Comparison of ENCODE assay signal across 8 mouse cellular contexts in the genomic region with DNA sequence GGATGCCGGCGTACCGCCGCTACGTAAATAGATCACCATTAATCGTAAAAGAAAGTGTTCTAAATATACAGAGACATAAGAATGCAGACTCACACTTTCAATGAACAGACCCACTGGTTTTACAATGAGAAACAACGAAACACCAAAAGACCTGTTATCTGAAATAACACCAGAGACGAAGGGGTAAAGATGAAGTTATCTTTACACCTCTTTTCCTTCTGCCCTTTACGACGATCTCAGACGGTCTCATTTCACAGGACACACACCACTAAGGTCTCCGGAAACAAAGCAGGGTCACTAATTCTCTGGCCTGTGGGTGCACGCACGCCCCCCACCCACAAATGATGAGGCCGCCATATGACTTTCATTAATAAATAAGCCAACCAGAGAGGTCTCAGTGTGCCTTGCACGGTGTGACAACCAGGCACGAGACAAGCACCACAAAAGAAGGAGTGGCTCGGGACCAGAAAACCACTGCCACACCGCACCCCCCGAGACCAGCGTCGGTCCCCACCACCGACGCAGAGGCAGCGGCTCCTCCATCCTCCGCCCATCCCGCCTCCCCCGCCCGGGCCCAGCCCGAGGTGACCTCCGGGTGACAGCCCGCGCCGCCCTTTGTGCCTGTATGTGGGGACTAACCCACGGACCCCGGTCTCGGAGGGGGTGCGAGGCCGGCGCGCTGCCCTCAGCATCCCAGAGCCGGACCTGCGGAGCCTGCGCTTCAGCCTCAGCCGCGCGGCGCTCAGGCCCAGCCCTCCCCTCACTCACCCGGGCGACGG. TPM values are rescaled to one million over a fixed set of nuclear protein-coding genes. Genes with fewer than 3 reads are reported as not detected.
DNase-seq lines count a peak whose midpoint lies in the region; ATAC-seq and TF ChIP-seq lines count a peak whose summit lies in the region.

No protein-coding gene starts in this region.

- ATAC-seq in hindbrain, embryonic 15.5 days (ENCODE audit: low FRiP score, low read depth) = no peak; the same call in 1 of the 2 replicates

- H3K4me3 ChIP-seq in E14TG2a.4 (replicated peaks; ENCODE audit: low read length) = peak overlapping the region; percentile 95
- peak overlapping the region; percentile 97 for H3K4me3 ChIP-seq in hindbrain, embryonic 15.5 days
- H3K4me3 ChIP-seq in midbrain, embryonic 10.5 days = peak overlapping the region; percentile 75

- peak; percentile 26 for DNase-seq in kidney, adult 11 months
- no peak for DNase-seq in kidney, postnatal 10 days
- DNase-seq in c-Kit-positive CD71-positive TER-119-negative erythroid progenitor cells, embryonic 14.5 days (ENCODE audit: low read depth) = peak; percentile 16
- DNase-seq in midbrain, embryonic 10.5 days (ENCODE audit: low spot score) = no peak
- DNase-seq in embryo, embryonic 11 days = no peak
- no peak for DNase-seq in urinary bladder, postnatal 36 days (ENCODE audit: low spot score in 2 of 2)

- no peaks in the 10 kb centered on the region for H3K9me3 ChIP-seq in E14TG2a.4 (ENCODE audit: low read length)
- H3K9me3 ChIP-seq in hindbrain, embryonic 15.5 days = no peaks in the 10 kb centered on the region
- H3K9me3 ChIP-seq in midbrain, embryonic 10.5 days (replicated peaks) = no peaks in the 10 kb centered on the region

- TF ChIP-seq CTCF in E14TG2a.4 (conservative IDR thresholded peaks at IDR 0.05; ENCODE audit: low read length) = no peak

- H3K9ac ChIP-seq in hindbrain, embryonic 15.5 days = peak overlapping the region; percentile 99

- no peaks in the 10 kb centered on the region for H3K36me3 ChIP-seq in E14TG2a.4 (ENCODE audit: insufficient read depth, low read length)
- no peaks in the 10 kb centered on the region for H3K36me3 ChIP-seq in hindbrain, embryonic 15.5 days
- H3K36me3 ChIP-seq in midbrain, embryonic 10.5 days = no peaks in the 10 kb centered on the region

- H3K4me2 ChIP-seq in hindbrain, embryonic 15.5 days = peak overlapping the region; percentile 66

- H3K27me3 ChIP-seq in E14TG2a.4 (ENCODE audit: insufficient read depth, low read length) = peaks cover 7% of the 10 kb centered on the region
- no peaks in the 10 kb centered on the region for H3K27me3 ChIP-seq in hindbrain, embryonic 15.5 days
- no peaks in the 10 kb centered on the region for H3K27me3 ChIP-seq in midbrain, embryonic 10.5 days (ENCODE audit: low read depth, poor library complexity, severe bottlenecking)

- peaks cover 28% of the 10 kb centered on the region for H3K4me1 ChIP-seq in E14TG2a.4 (replicated peaks; ENCODE audit: low read depth, low read length)
- peaks cover 30% of the 10 kb centered on the region for H3K4me1 ChIP-seq in hindbrain, embryonic 15.5 days (replicated peaks)
- H3K4me1 ChIP-seq in midbrain, embryonic 10.5 days = peaks cover 19% of the 10 kb centered on the region

- peak overlapping the region; percentile 98 for H3K27ac ChIP-seq in hindbrain, embryonic 15.5 days (replicated peaks)
- peak overlapping the region; percentile 94 for H3K27ac ChIP-seq in midbrain, embryonic 10.5 days (replicated peaks)

- WGBS in hindbrain, embryonic 15.5 days = under 1% methylated on average over 49 of the region's 51 CpGs
- under 1% methylated on average over 51 of the region's 51 CpGs for WGBS in midbrain, embryonic 10.5 days

RNA-seq across cellular contexts. Expression of a gene that starts 0.5 kb away (rescaled TPM):
- 15.9 and 18.2 TPM in 2 replicates for polyA plus RNA-seq in hindbrain, embryonic 15.5 days (2015; fragmentation: Nextera tagmentation; extraction: Ambion mirVana)
- polyA plus RNA-seq in midbrain, embryonic 10.5 days (2016; fragmentation: Nextera tagmentation; extraction: Ambion mirVana) = 7.5 and 10.5 TPM in 2 replicates

Comparison
In these comparisons a context has a peak if more than half of its experiments do, and no peak if none do; other contexts are left out.
1. DNase-seq: peak in kidney, adult 11 months (single experiment) and c-Kit-positive CD71-positive TER-119-negative erythroid progenitor cells, embryonic 14.5 days (single experiment); none in kidney, postnatal 10 days (single experiment), midbrain, embryonic 10.5 days (single experiment), embryo, embryonic 11 days (single experiment) and urinary bladder, postnatal 36 days (0 of 2).
2. Peak in every context shown above with its lines, with median percentiles within 50 percentile points of each other: H3K4me3 ChIP-seq.